Mouse (Mus musculus): Measurements from ENCODE around the gene Fcgr4. TPM values are rescaled to one million over a fixed set of nuclear protein-coding genes. Genes with fewer than 3 reads are reported as not detected.
"Not testable (repeated sequence)": the region's sequence is repeated elsewhere in the genome, so short reads cannot be mapped to it uniquely, and the experiment has no call there.

Fcgr4 gene
- total and polyA plus RNA-seq, 2 experiments from 2014 or later: 0.23 to 0.60 TPM

GRCm38 (mm10) chr1:170975751-170976161, 43.0 kb upstream of the Fcgr4 start:
- DNase-seq (ENCODE audit: low spot score): no peak
- ATAC-seq (ENCODE audit: insufficient read depth, low read depth): no peak
- 56% methylated on average over 7 of the region's 7 CpGs for WGBS
- Histone ChIP-seq H3K9ac (replicated peaks; ENCODE audit: low read depth, low read length) (no peak overlapping the region), H3K36me3 (replicated peaks; ENCODE audit: control insufficient read depth, insufficient read depth, low read length) (no peaks in the 10 kb centered on the region), H3K9me3 (replicated peaks; ENCODE audit: control insufficient read depth, low read length) (no peaks in the 10 kb centered on the region), H3K4me3 (ENCODE audit: low read depth, low read length) (no peak overlapping the region), H3K27ac (ENCODE audit: low read depth) (no peak overlapping the region), H3K4me1 (ENCODE audit: control insufficient read depth, insufficient read depth) (no peaks in the 10 kb centered on the region), H3K4me2 (ENCODE audit: low read depth, low read length) (no peak overlapping the region), H3K27me3 (ENCODE audit: control insufficient read depth, insufficient read depth, low read length) (no peaks in the 10 kb centered on the region)
- TF ChIP-seq EP300 (IDR thresholded peaks at IDR 0.05; ENCODE audit: low read depth): no peak
- TF ChIP-seq CTCF (IDR thresholded peaks at IDR 0.05; ENCODE audit: low read depth): no peak

- TF ChIP-seq EP300 (IDR thresholded peaks at IDR 0.05; ENCODE audit: low read depth) (no peak), CTCF (IDR thresholded peaks at IDR 0.05; ENCODE audit: low read depth) (no peak)
- Histone ChIP-seq H3K27me3 (ENCODE audit: control insufficient read depth, insufficient read depth, low read length) (no peaks in the 10 kb centered on the region), H3K4me3 (ENCODE audit: low read depth, low read length) (no peak within 1 kb of the TSS), H3K9me3 (replicated peaks; ENCODE audit: control insufficient read depth, low read length) (no peaks in the 10 kb centered on the region), H3K9ac (replicated peaks; ENCODE audit: low read depth, low read length) (no peak within 1 kb of the TSS), H3K36me3 (replicated peaks; ENCODE audit: control insufficient read depth, insufficient read depth, low read length) (no peaks in the 10 kb centered on the region), H3K4me2 (ENCODE audit: low read depth, low read length) (no peak within 1 kb of the TSS), H3K27ac (ENCODE audit: low read depth) (no peak within 1 kb of the TSS), H3K4me1 (ENCODE audit: control insufficient read depth, insufficient read depth) (no peaks in the 10 kb centered on the region)
- ATAC-seq (ENCODE audit: insufficient read depth, low read depth) (no peak), DNase-seq (ENCODE audit: low spot score) (no peak)
- WGBS: 80% methylated on average over 5 of the region's 5 CpGs
These were observed 42.3 kb upstream of the Fcgr4 start, which contains the start of gene Fcgr2b for GRCm38 (mm10) chr1:170976447-170976846. Gene Fcgr2b, minus strand, starts transcription at chr1:170976547.

- Histone ChIP-seq H3K27me3 (ENCODE audit: control insufficient read depth, insufficient read depth, low read length) (no peaks in the 10 kb centered on the region), H3K9ac (replicated peaks; ENCODE audit: low read depth, low read length) (no peak overlapping the region), H3K36me3 (replicated peaks; ENCODE audit: control insufficient read depth, insufficient read depth, low read length) (no peaks in the 10 kb centered on the region), H3K27ac (ENCODE audit: low read depth) (no peak overlapping the region), H3K4me2 (ENCODE audit: low read depth, low read length) (no peak overlapping the region), H3K4me3 (ENCODE audit: low read depth, low read length) (no peak overlapping the region), H3K9me3 (replicated peaks; ENCODE audit: control insufficient read depth, low read length) (no peaks in the 10 kb centered on the region), H3K4me1 (ENCODE audit: control insufficient read depth, insufficient read depth) (no peaks in the 10 kb centered on the region)
- WGBS: 66% methylated on average over 4 of the region's 4 CpGs
- TF ChIP-seq CTCF (IDR thresholded peaks at IDR 0.05; ENCODE audit: low read depth) (no peak), EP300 (IDR thresholded peaks at IDR 0.05; ENCODE audit: low read depth) (no peak)
- DNase-seq (ENCODE audit: low spot score): no peak
- no peak for ATAC-seq (ENCODE audit: insufficient read depth, low read depth)
These were observed 40.1 kb upstream of the Fcgr4 start for GRCm38 (mm10) chr1:170978601-170979000.

GRCm38 (mm10) chr1:170981679-170982078, 37.0 kb upstream of the Fcgr4 start:
- not testable (repeated sequence) for H3K4me3 ChIP-seq (ENCODE audit: low read depth, low read length); H3K27me3 ChIP-seq (ENCODE audit: control insufficient read depth, insufficient read depth, low read length); H3K9me3 ChIP-seq (replicated peaks; ENCODE audit: control insufficient read depth, low read length); ATAC-seq (ENCODE audit: insufficient read depth, low read depth); H3K27ac ChIP-seq (ENCODE audit: low read depth); H3K4me2 ChIP-seq (ENCODE audit: low read depth, low read length); DNase-seq (ENCODE audit: low spot score); H3K36me3 ChIP-seq (replicated peaks; ENCODE audit: control insufficient read depth, insufficient read depth, low read length); H3K9ac ChIP-seq (replicated peaks; ENCODE audit: low read depth, low read length); H3K4me1 ChIP-seq (ENCODE audit: control insufficient read depth, insufficient read depth)
- 57% methylated on average over 1 of the region's 1 CpGs for WGBS

- H3K4me2 ChIP-seq (ENCODE audit: low read depth, low read length): no peak overlapping the region
These were observed 36.4 kb upstream of the Fcgr4 start for GRCm38 (mm10) chr1:170982301-170982700.

GRCm38 (mm10) chr1:170983066-170983465, 35.7 kb upstream of the Fcgr4 start:
- Histone ChIP-seq H3K27me3 (ENCODE audit: control insufficient read depth, insufficient read depth, low read length) (no peaks in the 10 kb centered on the region), H3K27ac (ENCODE audit: low read depth) (no peak overlapping the region), H3K4me3 (ENCODE audit: low read depth, low read length) (no peak overlapping the region), H3K4me2 (ENCODE audit: low read depth, low read length) (no peak overlapping the region), H3K9me3 (replicated peaks; ENCODE audit: control insufficient read depth, low read length) (no peaks in the 10 kb centered on the region), H3K36me3 (replicated peaks; ENCODE audit: control insufficient read depth, insufficient read depth, low read length) (no peaks in the 10 kb centered on the region), H3K9ac (replicated peaks; ENCODE audit: low read depth, low read length) (no peak overlapping the region), H3K4me1 (ENCODE audit: control insufficient read depth, insufficient read depth) (no peaks in the 10 kb centered on the region)
- ATAC-seq (ENCODE audit: insufficient read depth, low read depth): no peak
- DNase-seq (ENCODE audit: low spot score): no peak
- WGBS: 76% methylated on average over 4 of the region's 4 CpGs
- TF ChIP-seq CTCF (IDR thresholded peaks at IDR 0.05; ENCODE audit: low read depth) (no peak), EP300 (IDR thresholded peaks at IDR 0.05; ENCODE audit: low read depth) (no peak)

More at GRCm38 (mm10) chr1:170982301-170982700, 36.4 kb upstream of the Fcgr4 start:
- Histone ChIP-seq H3K27ac (ENCODE audit: low read depth) (no peak overlapping the region), H3K9me3 (replicated peaks; ENCODE audit: control insufficient read depth, low read length) (no peaks in the 10 kb centered on the region), H3K36me3 (replicated peaks; ENCODE audit: control insufficient read depth, insufficient read depth, low read length) (no peaks in the 10 kb centered on the region), H3K9ac (replicated peaks; ENCODE audit: low read depth, low read length) (no peak overlapping the region), H3K4me3 (ENCODE audit: low read depth, low read length) (no peak overlapping the region), H3K27me3 (ENCODE audit: control insufficient read depth, insufficient read depth, low read length) (no peaks in the 10 kb centered on the region), H3K4me1 (ENCODE audit: control insufficient read depth, insufficient read depth) (no peaks in the 10 kb centered on the region)
- no peak for ATAC-seq (ENCODE audit: insufficient read depth, low read depth)
- 71% methylated on average over 2 of the region's 2 CpGs for WGBS
- TF ChIP-seq CTCF (IDR thresholded peaks at IDR 0.05; ENCODE audit: low read depth) (no peak), EP300 (IDR thresholded peaks at IDR 0.05; ENCODE audit: low read depth) (no peak)
- no peak for DNase-seq (ENCODE audit: low spot score)
